Mouse (Mus musculus) adrenal gland, postnatal 36 days (tissue): Measurements from ENCODE around the gene Klf8. TPM values are rescaled to one million over a fixed set of nuclear protein-coding genes. Genes with fewer than 3 reads are reported as not detected.

Source experiments
- DNase-seq, 2 experiments: peaks; one replicate each; pipeline ENCODE4 v3.0.0; 2021; ENCODE audit warnings: mixed read lengths in 1 of 2
- total RNA-seq, 2 experiments: library from RNA; stranded (reverse); gene quantifications; 2 replicates each; pipeline ENCODE4 v1.2.3; 2021

Gene Klf8
- total RNA-seq, 2 experiments from 2014 or later = 0.99 to 1.4 TPM

GRCm38 (mm10) chrX:153439573-153439972 is 202.3 kb downstream of the Klf8 start:
- DNase-seq = no peak

DNA sequence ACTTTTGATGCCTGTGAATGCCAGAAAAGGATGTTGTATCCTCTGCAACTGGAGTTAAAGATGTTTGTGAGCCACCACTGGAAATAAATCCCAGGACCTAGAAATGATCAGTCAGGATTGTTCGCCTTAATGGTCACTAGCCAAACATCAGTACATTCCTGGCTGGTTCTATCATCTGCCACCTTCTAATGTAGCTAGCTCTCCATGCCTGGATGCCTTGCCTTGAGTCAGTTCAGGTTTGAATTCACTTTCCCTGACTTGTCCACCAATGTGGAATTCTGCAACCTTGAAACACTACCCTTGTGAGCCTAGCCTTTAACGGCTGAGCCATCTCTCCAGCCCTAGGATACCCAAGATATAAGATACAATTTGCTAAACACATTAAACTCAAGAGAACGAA is 202.8 kb downstream of the Klf8 start:
- no peak for DNase-seq

Other genes with a start within 250 kb of the Klf8 start
- gene Usp51, start 231.0 kb upstream of the Klf8 start, total RNA-seq = 1 to 10 TPM; 2.1 to 2.8 TPM
- 10 to 100 TPM; 21.9 to 24.2 TPM for gene Mageh1, start 199.9 kb upstream of the Klf8 start, total RNA-seq
- not detected for gene Foxr2, start 118.7 kb upstream of the Klf8 start, total RNA-seq
- gene Rragb, start 97.5 kb upstream of the Klf8 start, total RNA-seq = 1 to 10 TPM; 6.3 to 8.5 TPM